Mouse (Mus musculus): Measurements from ENCODE around the gene Bahd1. TPM values are rescaled to one million over a fixed set of nuclear protein-coding genes. Genes with fewer than 3 reads are reported as not detected.

Bahd1 gene
- polyA plus RNA-seq, 1 experiment = 5.7 TPM

DNA sequence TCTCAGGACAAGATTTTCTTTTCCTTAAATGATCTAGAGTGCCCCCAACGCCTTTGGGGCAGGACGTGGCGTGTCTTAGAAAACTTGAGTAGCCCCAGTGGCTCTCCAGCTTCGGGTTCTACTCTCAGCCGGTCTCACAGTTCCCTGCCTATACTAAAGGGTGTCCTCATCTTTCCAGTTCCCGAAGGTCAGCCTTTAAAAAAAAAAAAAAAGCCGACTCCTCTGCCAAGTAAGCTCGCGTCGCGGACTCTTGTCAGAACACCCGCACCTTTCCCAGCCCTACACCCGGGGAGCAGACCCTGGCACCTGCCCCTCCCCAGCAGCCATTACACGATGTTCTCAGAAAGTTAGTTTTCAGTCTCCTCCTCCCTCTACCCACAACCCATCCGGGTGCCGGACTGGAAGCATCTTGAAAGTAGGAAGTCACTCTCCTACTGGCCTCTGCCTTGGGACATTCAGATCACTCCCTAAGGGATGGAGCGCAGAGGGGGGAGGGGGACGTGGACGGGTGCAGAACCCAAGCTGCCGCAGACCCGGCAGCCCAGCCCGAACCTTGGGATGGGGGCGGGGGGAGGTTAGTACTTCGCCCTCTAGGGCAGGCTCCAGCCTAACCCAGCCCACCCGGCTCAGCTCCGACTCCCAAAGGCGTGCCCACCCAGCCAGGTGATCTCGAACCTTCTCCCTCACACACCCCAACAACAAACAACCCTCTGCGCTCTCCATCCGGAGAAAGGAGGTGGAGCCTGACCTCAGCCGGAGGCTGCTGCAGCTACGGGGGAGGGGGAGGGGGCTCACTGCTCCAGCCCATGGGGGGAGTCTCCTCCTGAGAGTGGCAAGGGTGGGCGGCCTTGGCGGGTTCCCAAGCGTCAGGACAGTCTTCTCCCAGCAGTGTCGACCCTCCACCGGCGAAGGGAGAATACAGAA is 3.9 kb upstream of the Bahd1 start:
- peaks cover 35% of the 10 kb centered on the region for H3K9me3 ChIP-seq (ENCODE audit: control insufficient read depth, low read length)
- no peak for TF ChIP-seq GATA1 (IDR thresholded peaks at IDR 0.05; ENCODE audit: low read length)
- no peak for TF ChIP-seq TAL1 (IDR thresholded peaks at IDR 0.05; ENCODE audit: low read length)
- peaks cover 46% of the 10 kb centered on the region for H3K4me1 ChIP-seq (ENCODE audit: control insufficient read depth)
- H3K36me3 ChIP-seq (ENCODE audit: control insufficient read depth) = no peaks in the 10 kb centered on the region
- peaks cover 94% of the 10 kb centered on the region for H3K27me3 ChIP-seq (ENCODE audit: control insufficient read depth)
- H3K4me3 ChIP-seq (replicated peaks) = peak overlapping the region; percentile 21

DNA sequence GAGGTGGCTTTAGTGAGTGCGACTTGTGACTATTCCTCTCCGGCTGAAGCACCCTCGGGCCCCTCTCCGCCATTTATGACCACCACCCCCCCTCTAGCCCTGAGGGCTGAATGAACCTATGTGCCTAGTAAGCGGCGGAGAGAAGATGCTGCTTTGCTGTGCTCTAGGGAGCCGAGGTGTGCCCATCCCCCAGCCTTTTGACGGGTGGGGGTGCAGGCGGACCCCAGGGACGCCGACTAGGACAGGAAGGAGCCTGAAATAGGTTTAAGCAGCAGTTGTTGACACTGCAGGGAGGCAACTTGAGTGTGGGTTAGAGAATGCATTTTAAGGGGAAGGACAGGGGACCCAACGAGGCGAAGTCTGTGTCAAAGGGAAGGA is 3.3 kb upstream of the Bahd1 start:
- no peak overlapping the region for H3K4me3 ChIP-seq (replicated peaks)
- peaks cover 35% of the 10 kb centered on the region for H3K9me3 ChIP-seq (ENCODE audit: control insufficient read depth, low read length)
- H3K4me1 ChIP-seq (ENCODE audit: control insufficient read depth) = peaks cover 45% of the 10 kb centered on the region
- no peaks in the 10 kb centered on the region for H3K36me3 ChIP-seq (ENCODE audit: control insufficient read depth)
- H3K27me3 ChIP-seq (ENCODE audit: control insufficient read depth) = peaks cover 91% of the 10 kb centered on the region
- no peak for TF ChIP-seq GATA1 (IDR thresholded peaks at IDR 0.05; ENCODE audit: low read length)
- TF ChIP-seq TAL1 (IDR thresholded peaks at IDR 0.05; ENCODE audit: low read length) = no peak

DNA sequence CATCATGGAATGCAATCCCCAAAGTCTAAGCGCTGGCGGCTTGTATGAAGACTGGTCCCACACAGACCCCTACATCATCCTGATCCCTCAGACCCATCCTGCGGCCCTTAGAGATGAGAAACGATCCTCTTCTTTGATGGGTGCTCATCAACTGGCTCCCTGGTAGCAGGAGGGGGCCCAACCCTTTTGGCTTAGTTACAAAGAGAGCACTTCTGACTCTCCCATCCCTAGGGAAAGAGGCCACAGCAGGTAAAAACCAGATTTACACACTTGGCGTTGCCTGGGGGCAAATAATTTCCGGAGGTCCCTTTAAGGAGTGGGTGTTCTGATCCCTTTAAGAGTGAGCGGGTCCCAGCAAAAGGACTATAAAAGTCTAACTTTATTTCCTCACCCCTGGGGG is 2.8 kb upstream of the Bahd1 start:
- no peak overlapping the region for H3K4me3 ChIP-seq (replicated peaks)
- peaks cover 90% of the 10 kb centered on the region for H3K27me3 ChIP-seq (ENCODE audit: control insufficient read depth)
- H3K9me3 ChIP-seq (ENCODE audit: control insufficient read depth, low read length) = peaks cover 35% of the 10 kb centered on the region
- no peaks in the 10 kb centered on the region for H3K36me3 ChIP-seq (ENCODE audit: control insufficient read depth)
- TF ChIP-seq GATA1 (IDR thresholded peaks at IDR 0.05; ENCODE audit: low read length) (no peak), TAL1 (IDR thresholded peaks at IDR 0.05; ENCODE audit: low read length) (no peak)
- H3K4me1 ChIP-seq (ENCODE audit: control insufficient read depth) = peaks cover 45% of the 10 kb centered on the region

DNA sequence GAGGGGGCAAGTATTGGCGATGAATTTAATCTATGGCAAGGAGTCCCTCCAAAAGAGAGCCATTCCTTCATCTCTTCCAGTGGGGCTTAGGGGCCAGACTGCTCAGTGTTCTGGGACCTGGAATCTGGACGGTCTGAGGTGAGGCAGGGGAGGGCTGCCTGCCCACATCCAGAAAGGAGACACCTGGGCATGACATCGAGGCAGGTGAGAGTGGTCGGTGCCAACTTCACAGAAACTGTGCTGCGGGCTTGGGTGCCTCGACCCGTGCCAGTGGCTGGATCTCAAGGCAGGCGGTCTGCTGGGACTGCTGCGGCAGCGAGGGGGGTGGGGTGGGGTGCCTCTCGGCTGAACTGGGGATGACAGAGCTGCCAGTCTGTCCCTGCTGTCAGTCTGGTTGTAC is 2.4 kb upstream of the Bahd1 start:
- Histone ChIP-seq H3K4me1 (ENCODE audit: control insufficient read depth) (peaks cover 49% of the 10 kb centered on the region), H3K4me3 (replicated peaks) (no peak overlapping the region), H3K27me3 (ENCODE audit: control insufficient read depth) (peaks cover 90% of the 10 kb centered on the region), H3K36me3 (ENCODE audit: control insufficient read depth) (no peaks in the 10 kb centered on the region), H3K9me3 (ENCODE audit: control insufficient read depth, low read length) (peaks cover 35% of the 10 kb centered on the region)
- TF ChIP-seq GATA1 (IDR thresholded peaks at IDR 0.05; ENCODE audit: low read length) (no peak), TAL1 (IDR thresholded peaks at IDR 0.05; ENCODE audit: low read length) (no peak)

DNA sequence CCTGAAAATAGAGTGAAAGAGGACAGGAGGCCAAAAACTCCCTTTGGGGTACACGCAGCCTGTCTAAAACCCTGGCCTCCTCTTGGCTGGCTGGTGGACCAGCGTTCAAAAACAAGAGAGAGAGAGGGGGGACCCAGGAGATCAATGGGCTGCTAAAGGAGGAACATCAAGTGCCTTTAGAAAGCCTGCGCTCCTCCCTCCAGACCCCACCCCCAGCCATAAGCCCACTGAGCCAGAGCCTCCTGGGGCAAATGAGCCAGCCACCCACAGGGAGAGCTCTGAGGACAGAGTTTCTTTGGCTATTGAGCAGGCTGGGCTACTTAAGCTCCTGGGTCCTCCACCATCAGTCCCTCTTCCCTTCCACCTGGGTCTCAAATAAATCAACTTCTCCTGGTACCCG is 1.4 kb upstream of the Bahd1 start:
- peaks cover 35% of the 10 kb centered on the region for H3K9me3 ChIP-seq (ENCODE audit: control insufficient read depth, low read length)
- no peak overlapping the region for H3K4me3 ChIP-seq (replicated peaks)
- no peaks in the 10 kb centered on the region for H3K36me3 ChIP-seq (ENCODE audit: control insufficient read depth)
- peaks cover 90% of the 10 kb centered on the region for H3K27me3 ChIP-seq (ENCODE audit: control insufficient read depth)
- H3K4me1 ChIP-seq (ENCODE audit: control insufficient read depth) = peaks cover 55% of the 10 kb centered on the region
- TF ChIP-seq GATA1 (IDR thresholded peaks at IDR 0.05; ENCODE audit: low read length) (no peak), TAL1 (IDR thresholded peaks at IDR 0.05; ENCODE audit: low read length) (no peak)

DNA sequence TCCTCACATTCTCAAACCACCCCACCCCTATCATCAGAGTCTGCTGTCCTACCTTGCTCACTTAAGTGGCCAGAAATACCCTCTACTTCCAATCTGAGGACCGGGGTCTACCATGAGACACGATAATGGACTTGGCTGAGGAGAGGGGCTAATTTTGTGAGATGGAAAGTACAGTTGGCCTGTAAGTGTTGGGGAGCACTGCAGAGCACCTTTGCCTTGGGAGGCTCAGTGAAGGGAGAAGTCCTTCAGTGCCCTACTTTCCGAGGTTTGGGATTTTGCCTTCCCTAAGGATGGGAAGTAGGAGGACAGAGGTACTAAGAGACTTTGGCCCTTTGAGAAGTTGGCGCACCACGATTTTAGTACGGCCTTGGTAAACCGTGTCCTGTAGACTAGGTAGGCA is 871 bp upstream of the Bahd1 start:
- TF ChIP-seq TAL1 (IDR thresholded peaks at IDR 0.05; ENCODE audit: low read length) = no peak
- peaks cover 60% of the 10 kb centered on the region for H3K4me1 ChIP-seq (ENCODE audit: control insufficient read depth)
- H3K27me3 ChIP-seq (ENCODE audit: control insufficient read depth) = peaks cover 90% of the 10 kb centered on the region
- no peaks in the 10 kb centered on the region for H3K36me3 ChIP-seq (ENCODE audit: control insufficient read depth)
- H3K9me3 ChIP-seq (ENCODE audit: control insufficient read depth, low read length) = peaks cover 35% of the 10 kb centered on the region
- H3K4me3 ChIP-seq (replicated peaks) = no peak overlapping the region

DNA sequence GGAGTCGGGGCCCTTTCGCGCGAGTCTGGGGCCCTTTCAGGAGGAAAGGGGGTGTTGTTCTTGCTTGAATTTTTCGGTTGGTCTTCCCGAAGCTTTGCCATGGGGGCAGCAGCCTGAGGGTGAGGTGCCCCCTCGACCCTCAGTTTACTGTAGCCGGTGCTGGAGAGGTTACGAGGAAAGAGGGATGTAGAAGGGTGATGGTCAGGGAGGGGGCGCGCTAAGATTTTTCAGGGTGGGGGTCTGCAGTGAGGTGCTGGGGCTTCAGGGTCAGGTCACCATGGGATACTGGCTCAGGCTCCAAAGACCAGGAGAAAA is 606 bp downstream of the Bahd1 start:
- peaks cover 73% of the 10 kb centered on the region for H3K4me1 ChIP-seq (ENCODE audit: control insufficient read depth)

DNA sequence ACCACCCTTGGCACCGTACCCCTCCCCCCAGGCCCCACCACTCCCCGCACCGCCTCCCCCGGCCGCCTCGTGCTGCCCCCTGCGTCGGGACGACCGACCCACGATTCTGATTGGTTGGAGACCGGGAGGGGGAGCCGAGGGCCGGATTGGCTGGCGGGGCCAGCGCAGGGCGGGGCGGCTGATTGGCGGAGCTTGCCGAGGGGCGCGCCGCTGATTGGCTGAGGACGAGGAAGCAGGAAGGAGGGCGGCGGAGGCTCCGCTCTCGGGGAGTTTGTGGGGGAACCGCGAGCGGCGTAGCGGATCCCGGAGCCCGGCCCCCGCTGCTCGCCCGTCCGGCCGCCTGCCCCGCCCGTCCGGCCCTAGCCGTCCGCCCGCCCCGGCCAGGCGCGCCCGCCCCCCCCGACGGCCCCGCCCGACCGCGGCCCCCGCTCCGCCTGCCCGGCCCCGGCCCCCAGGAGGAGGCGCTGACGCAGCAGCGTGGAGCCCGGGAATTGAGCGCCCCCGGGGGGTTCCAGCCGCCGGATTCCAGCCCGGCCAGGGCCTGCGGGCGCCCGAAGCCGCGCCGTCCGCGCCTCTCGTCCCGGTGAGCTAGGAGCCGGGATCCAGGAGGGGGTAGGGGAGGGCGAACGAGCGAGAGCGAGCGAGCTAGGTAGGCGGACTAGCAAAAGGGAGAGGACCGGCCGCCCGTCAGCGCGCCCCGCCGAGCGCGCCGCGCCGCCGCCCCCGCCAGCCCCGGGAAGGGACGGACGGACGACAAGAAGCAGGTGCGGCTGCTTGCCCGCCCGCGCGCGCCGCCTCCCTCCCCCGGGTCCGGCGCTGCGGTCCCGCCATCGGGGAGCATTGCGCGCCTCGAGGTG is 1.2 kb downstream of the Bahd1 start:
- Histone ChIP-seq H3K4me3 (replicated peaks) (peak overlapping the region; percentile 94), H3K36me3 (ENCODE audit: control insufficient read depth) (no peaks in the 10 kb centered on the region), H3K4me1 (ENCODE audit: control insufficient read depth) (peaks cover 76% of the 10 kb centered on the region), H3K9me3 (ENCODE audit: control insufficient read depth, low read length) (peaks cover 32% of the 10 kb centered on the region), H3K27me3 (ENCODE audit: control insufficient read depth) (peaks cover 72% of the 10 kb centered on the region)
- TF ChIP-seq GATA1 (IDR thresholded peaks at IDR 0.05; ENCODE audit: low read length) (no peak), TAL1 (IDR thresholded peaks at IDR 0.05; ENCODE audit: low read length) (no peak)

More for the DNA sequence above, 606 bp downstream of the Bahd1 start:
- H3K36me3 ChIP-seq (ENCODE audit: control insufficient read depth) = no peaks in the 10 kb centered on the region
- H3K9me3 ChIP-seq (ENCODE audit: control insufficient read depth, low read length) = peaks cover 35% of the 10 kb centered on the region
- H3K4me3 ChIP-seq (replicated peaks) = peak overlapping the region; percentile 94
- peaks cover 78% of the 10 kb centered on the region for H3K27me3 ChIP-seq (ENCODE audit: control insufficient read depth)
- TF ChIP-seq TAL1 (IDR thresholded peaks at IDR 0.05; ENCODE audit: low read length) (no peak), GATA1 (IDR thresholded peaks at IDR 0.05; ENCODE audit: low read length) (no peak)

Data from erythroblast, embryonic 14.5 days (primary cell).